Mouse (Mus musculus): ENCODE results near the gene Snx9. TPM values are rescaled to one million over a fixed set of nuclear protein-coding genes. Genes with fewer than 3 reads are reported as not detected.

Gene Snx9
- polyA plus RNA-seq, 1 experiment from 2014 or later, result 6.1 TPM

DNA sequence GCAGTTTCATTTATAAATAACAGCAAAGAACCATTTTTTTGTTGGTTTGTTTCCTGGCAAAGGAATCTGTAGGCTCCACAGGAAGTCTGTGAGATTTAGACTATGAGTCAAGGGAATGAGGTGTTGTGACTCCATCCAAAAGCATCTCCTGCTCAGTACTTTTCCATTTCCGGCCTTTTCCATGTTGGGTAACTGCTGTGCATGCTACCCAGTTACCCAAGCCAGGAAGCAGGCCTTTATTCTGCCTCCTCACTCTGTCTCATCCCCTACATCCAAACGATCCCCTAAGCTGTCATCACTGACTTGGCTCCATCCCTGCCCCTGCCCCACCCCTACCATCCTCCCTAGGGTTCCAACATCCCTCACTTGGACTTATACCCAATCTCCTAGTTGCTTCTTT, 18.6 kb upstream of the Snx9 start:
- no peaks in the 10 kb centered on the region for H3K36me3 ChIP-seq (ENCODE audit: control insufficient read depth, insufficient read depth, low read length)
- ATAC-seq, result no peak

DNA sequence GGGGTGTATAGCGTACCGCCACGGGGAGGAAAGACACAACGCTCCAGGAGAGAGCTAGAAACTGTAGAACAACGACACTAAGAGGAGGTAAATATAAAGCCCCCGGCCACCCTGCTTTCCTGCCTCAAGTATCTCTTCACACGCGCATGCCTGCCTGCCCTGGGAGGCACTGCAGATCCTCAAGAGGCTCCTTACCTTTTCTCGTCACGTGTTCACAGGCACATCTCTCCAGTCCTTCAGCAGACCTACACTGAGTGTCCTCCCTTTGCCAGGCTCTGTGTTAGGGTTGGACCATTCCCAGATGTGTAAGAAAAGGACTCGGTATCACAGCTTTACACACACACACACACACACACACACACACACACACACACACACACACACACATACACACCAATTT, 18.1 kb upstream of the Snx9 start:
- Histone ChIP-seq H3K4me2 (ENCODE audit: low read length) (no peak overlapping the region), H3K9ac (ENCODE audit: low read depth, low read length) (no peak overlapping the region), H3K9me3 (ENCODE audit: control insufficient read depth, low read length) (no peaks in the 10 kb centered on the region), H3K36me3 (ENCODE audit: control insufficient read depth, insufficient read depth, low read length) (no peaks in the 10 kb centered on the region), H3K27ac (ENCODE audit: low read depth, low read length) (no peak overlapping the region), H3K4me3 (ENCODE audit: low read length) (no peak overlapping the region), H3K4me1 (ENCODE audit: control insufficient read depth, insufficient read depth, low read depth, low read length) (peaks cover 5% of the 10 kb centered on the region; the same call in 1 of the 2 replicates), H3K27me3 (replicated peaks; ENCODE audit: control insufficient read depth, insufficient read depth, low read length) (no peaks in the 10 kb centered on the region)
- ATAC-seq, result no peak
- 88% methylated on average over 11 of the region's 11 CpGs for WGBS

More for the DNA sequence above, 18.6 kb upstream of the Snx9 start:
- H3K4me3 ChIP-seq (ENCODE audit: low read length), result no peak overlapping the region
- peaks cover 5% of the 10 kb centered on the region; the same call in 1 of the 2 replicates for H3K4me1 ChIP-seq (ENCODE audit: control insufficient read depth, insufficient read depth, low read depth, low read length)
- no peaks in the 10 kb centered on the region for H3K27me3 ChIP-seq (replicated peaks; ENCODE audit: control insufficient read depth, insufficient read depth, low read length)
- 72% methylated on average over 2 of the region's 2 CpGs for WGBS
- no peak overlapping the region for H3K9ac ChIP-seq (ENCODE audit: low read depth, low read length)
- H3K9me3 ChIP-seq (ENCODE audit: control insufficient read depth, low read length), result no peaks in the 10 kb centered on the region
- H3K27ac ChIP-seq (ENCODE audit: low read depth, low read length), result no peak overlapping the region
- H3K4me2 ChIP-seq (ENCODE audit: low read length), result no peak overlapping the region

DNA sequence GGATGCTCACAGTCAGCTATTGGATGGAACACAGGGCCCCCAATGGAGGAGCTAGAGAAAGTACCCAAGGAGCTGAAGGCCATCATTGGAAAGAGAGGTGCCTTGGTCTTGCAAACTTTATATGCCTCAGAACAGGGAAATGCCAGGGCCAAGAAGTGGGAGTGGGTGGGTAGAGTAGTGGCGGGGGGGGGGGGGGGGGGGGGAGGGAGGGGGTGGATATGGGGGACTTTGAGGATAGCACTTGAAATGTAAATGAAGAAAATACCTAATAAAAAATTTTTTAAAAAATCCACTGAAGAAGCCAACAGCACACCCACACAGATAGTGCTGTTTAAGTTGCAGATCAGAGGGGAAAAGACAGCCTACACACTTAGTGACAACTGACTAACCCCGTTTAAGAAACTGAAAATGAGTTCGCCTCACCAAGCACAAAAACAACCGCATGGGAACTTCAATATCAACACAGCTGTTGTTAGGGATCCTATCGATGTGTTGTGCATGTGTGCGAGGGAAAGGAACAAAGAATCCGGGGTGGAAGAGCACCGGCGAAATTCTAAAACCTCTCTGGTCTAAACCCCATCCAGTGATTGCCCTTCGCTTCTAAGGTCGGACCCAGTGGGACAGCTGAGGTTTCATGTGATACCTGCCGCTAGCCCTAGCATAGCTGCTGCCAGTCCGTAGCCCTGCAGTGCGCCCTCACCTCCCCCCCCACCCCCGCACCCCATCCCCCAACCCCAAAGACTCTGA, 13.1 kb upstream of the Snx9 start:
- 7% methylated on average over 15 of the region's 15 CpGs for WGBS
- Histone ChIP-seq H3K27ac (ENCODE audit: low read depth, low read length) (no peak overlapping the region), H3K4me2 (ENCODE audit: low read length) (peak overlapping the region; percentile 43), H3K36me3 (ENCODE audit: control insufficient read depth, insufficient read depth, low read length) (no peaks in the 10 kb centered on the region), H3K4me1 (ENCODE audit: control insufficient read depth, insufficient read depth, low read depth, low read length) (no peaks in the 10 kb centered on the region; the same call in 1 of the 2 replicates), H3K4me3 (ENCODE audit: low read length) (peak overlapping the region; percentile 6; the same call in 1 of the 2 replicates), H3K27me3 (replicated peaks; ENCODE audit: control insufficient read depth, insufficient read depth, low read length) (no peaks in the 10 kb centered on the region), H3K9me3 (ENCODE audit: control insufficient read depth, low read length) (no peaks in the 10 kb centered on the region), H3K9ac (ENCODE audit: low read depth, low read length) (no peak overlapping the region)
- ATAC-seq, result peak; percentile 52

DNA sequence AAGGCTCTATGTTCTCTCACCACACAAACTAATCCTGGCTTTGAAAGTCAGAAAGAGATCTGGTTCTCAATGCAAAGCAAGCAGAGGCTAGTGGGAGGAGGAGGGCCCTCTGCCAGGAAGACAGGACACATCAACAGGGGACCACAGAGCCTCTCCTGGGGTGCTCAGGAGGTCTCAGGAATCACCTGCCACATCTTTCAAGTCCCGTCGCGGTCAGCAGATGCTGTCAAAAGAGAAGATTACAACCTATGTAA, 12.6 kb upstream of the Snx9 start:
- ATAC-seq, result peak; percentile 50; the same call in 1 of the 2 replicates
- H3K9ac ChIP-seq (ENCODE audit: low read depth, low read length), result no peak overlapping the region
- no peak overlapping the region for H3K27ac ChIP-seq (ENCODE audit: low read depth, low read length)
- H3K4me1 ChIP-seq (ENCODE audit: control insufficient read depth, insufficient read depth, low read depth, low read length), result no peaks in the 10 kb centered on the region; the same call in 1 of the 2 replicates
- peak overlapping the region; percentile 6; the same call in 1 of the 2 replicates for H3K4me3 ChIP-seq (ENCODE audit: low read length)
- WGBS, result 27% methylated on average over 3 of the region's 3 CpGs
- peak overlapping the region; percentile 43 for H3K4me2 ChIP-seq (ENCODE audit: low read length)
- H3K36me3 ChIP-seq (ENCODE audit: control insufficient read depth, insufficient read depth, low read length), result no peaks in the 10 kb centered on the region
- H3K27me3 ChIP-seq (replicated peaks; ENCODE audit: control insufficient read depth, insufficient read depth, low read length), result no peaks in the 10 kb centered on the region
- H3K9me3 ChIP-seq (ENCODE audit: control insufficient read depth, low read length), result no peaks in the 10 kb centered on the region

DNA sequence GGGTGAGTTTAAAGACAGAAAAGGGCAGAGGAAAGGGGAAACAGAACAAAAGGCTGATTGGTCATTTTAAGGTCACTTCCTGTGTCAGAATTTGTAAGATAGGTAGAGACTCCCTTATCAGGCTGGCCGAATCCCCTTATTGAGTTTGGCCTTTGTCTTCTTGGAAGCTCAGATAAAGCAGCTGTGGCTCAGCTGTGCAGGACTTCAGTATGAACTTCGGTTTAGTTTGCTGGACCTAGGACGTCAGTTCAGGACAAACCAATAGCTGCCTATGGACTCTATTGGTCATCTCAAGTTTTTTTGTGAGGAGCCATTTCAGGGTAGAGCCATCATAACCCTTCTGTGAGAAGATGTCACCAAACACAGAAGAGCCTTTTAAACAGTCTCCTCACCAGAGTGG, 12.2 kb upstream of the Snx9 start:
- 52% methylated on average over 3 of the region's 3 CpGs for WGBS
- H3K9ac ChIP-seq (ENCODE audit: low read depth, low read length), result no peak overlapping the region
- H3K4me2 ChIP-seq (ENCODE audit: low read length), result no peak overlapping the region
- H3K27ac ChIP-seq (ENCODE audit: low read depth, low read length), result no peak overlapping the region
- H3K36me3 ChIP-seq (ENCODE audit: control insufficient read depth, insufficient read depth, low read length), result no peaks in the 10 kb centered on the region
- no peaks in the 10 kb centered on the region for H3K9me3 ChIP-seq (ENCODE audit: control insufficient read depth, low read length)
- no peaks in the 10 kb centered on the region; the same call in 1 of the 2 replicates for H3K4me1 ChIP-seq (ENCODE audit: control insufficient read depth, insufficient read depth, low read depth, low read length)
- no peaks in the 10 kb centered on the region for H3K27me3 ChIP-seq (replicated peaks; ENCODE audit: control insufficient read depth, insufficient read depth, low read length)
- H3K4me3 ChIP-seq (ENCODE audit: low read length), result no peak overlapping the region
- ATAC-seq, result no peak

DNA sequence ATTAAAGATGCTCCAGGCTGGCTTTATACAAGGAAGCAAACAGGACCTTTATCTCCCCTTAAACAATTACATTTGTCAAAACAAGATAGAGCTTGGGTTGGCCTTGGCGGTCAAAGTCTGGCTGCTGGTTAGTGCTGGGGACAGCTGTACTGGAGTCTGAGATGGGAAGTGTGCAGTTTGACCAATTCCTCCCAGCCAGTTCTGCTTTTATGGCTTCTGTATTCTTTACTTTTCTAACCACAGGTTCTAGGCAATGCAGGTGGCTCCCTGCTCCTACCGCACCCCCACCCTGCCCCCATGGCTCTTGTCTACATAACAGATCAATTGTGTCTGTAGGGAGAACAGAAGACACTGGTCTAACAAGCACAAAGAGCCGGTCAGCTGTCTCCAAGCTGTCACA, 11.2 kb upstream of the Snx9 start:
- H3K36me3 ChIP-seq (ENCODE audit: control insufficient read depth, insufficient read depth, low read length), result no peaks in the 10 kb centered on the region
- 66% methylated on average over 3 of the region's 3 CpGs for WGBS
- H3K4me3 ChIP-seq (ENCODE audit: low read length), result no peak overlapping the region
- H3K27me3 ChIP-seq (replicated peaks; ENCODE audit: control insufficient read depth, insufficient read depth, low read length), result no peaks in the 10 kb centered on the region
- ATAC-seq, result no peak
- no peak overlapping the region for H3K4me2 ChIP-seq (ENCODE audit: low read length)
- no peak overlapping the region for H3K27ac ChIP-seq (ENCODE audit: low read depth, low read length)
- no peaks in the 10 kb centered on the region for H3K9me3 ChIP-seq (ENCODE audit: control insufficient read depth, low read length)
- H3K9ac ChIP-seq (ENCODE audit: low read depth, low read length), result no peak overlapping the region
- no peaks in the 10 kb centered on the region; the same call in 1 of the 2 replicates for H3K4me1 ChIP-seq (ENCODE audit: control insufficient read depth, insufficient read depth, low read depth, low read length)

DNA sequence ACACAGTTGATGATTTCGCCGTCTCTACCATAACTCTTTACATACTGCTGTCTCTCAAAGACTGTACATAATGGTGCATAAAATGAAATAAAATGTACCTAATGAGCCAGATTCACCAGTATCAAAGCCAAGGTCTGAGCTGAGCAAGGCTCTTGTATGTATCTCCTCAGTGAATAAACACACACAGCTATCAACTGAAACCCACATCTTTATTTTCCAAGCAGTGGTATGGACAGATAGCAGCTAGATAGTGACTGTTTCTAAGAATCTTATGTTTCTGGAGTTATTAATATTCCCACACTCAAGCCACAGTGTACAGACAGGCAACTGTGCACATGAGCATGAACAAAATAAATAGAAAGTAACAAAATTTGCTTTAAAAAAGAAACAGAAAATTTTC, 10.7 kb upstream of the Snx9 start:
- H3K36me3 ChIP-seq (ENCODE audit: control insufficient read depth, insufficient read depth, low read length), result no peaks in the 10 kb centered on the region
- WGBS, result 83% methylated on average over 2 of the region's 2 CpGs
- no peaks in the 10 kb centered on the region for H3K9me3 ChIP-seq (ENCODE audit: control insufficient read depth, low read length)
- H3K27ac ChIP-seq (ENCODE audit: low read depth, low read length), result no peak overlapping the region
- no peak overlapping the region for H3K4me2 ChIP-seq (ENCODE audit: low read length)
- no peaks in the 10 kb centered on the region; the same call in 1 of the 2 replicates for H3K4me1 ChIP-seq (ENCODE audit: control insufficient read depth, insufficient read depth, low read depth, low read length)
- no peak overlapping the region for H3K4me3 ChIP-seq (ENCODE audit: low read length)
- ATAC-seq, result no peak
- H3K9ac ChIP-seq (ENCODE audit: low read depth, low read length), result no peak overlapping the region
- no peaks in the 10 kb centered on the region for H3K27me3 ChIP-seq (replicated peaks; ENCODE audit: control insufficient read depth, insufficient read depth, low read length)

DNA sequence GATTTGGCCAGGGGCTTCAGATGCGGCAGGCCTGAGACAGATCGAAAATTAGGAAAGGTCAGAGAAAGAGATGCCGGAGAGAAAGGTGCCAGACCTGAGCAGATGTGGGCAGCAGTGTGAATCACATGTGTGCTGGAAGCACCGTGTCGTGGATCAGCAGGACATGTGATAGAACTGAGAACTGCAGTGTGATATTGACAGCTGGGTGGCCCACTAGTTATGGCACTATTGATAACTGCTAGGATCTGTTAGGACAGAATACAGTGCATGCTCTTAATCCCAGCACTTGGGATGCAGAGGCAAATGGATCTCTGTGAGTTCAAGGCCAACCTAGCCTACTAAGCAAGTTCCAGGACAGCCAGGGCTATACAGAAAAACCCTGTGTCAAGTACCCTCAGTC, 10.3 kb upstream of the Snx9 start:
- Histone ChIP-seq H3K27ac (ENCODE audit: low read depth, low read length) (no peak overlapping the region), H3K9ac (ENCODE audit: low read depth, low read length) (no peak overlapping the region), H3K4me1 (ENCODE audit: control insufficient read depth, insufficient read depth, low read depth, low read length) (no peaks in the 10 kb centered on the region; the same call in 1 of the 2 replicates), H3K4me3 (ENCODE audit: low read length) (no peak overlapping the region), H3K9me3 (ENCODE audit: control insufficient read depth, low read length) (no peaks in the 10 kb centered on the region), H3K4me2 (ENCODE audit: low read length) (no peak overlapping the region), H3K36me3 (ENCODE audit: control insufficient read depth, insufficient read depth, low read length) (no peaks in the 10 kb centered on the region), H3K27me3 (replicated peaks; ENCODE audit: control insufficient read depth, insufficient read depth, low read length) (no peaks in the 10 kb centered on the region)
- no peak for ATAC-seq
- WGBS, result 91% methylated on average over 5 of the region's 5 CpGs

DNA sequence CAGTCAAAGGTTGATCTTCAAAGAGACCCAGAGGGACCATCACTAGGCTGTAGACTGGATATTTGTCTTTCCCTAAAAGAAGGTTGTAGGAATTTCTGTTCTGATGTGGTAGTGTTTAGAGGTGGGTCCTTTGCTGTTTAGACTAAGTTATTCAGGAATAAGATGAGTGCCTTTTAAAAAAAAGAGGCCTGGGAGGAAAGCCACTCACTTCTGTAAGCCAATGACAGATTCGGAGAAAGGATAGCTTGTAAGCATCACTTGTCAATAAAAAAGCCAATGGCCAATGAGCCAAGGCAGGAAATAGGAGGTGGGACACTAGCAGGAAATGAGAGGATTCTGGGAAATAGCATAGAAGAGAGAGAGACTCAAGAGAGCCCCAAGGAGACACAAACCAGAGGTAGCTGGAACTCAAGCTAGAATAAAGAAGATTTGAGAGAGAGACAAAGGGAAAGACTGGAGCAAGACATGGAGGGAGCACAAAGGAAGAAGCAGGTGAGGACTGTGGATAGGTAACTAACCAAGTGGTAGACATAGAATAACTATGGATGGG, 9.8 kb upstream of the Snx9 start:
- no peaks in the 10 kb centered on the region; the same call in 1 of the 2 replicates for H3K4me1 ChIP-seq (ENCODE audit: control insufficient read depth, insufficient read depth, low read depth, low read length)
- no peak overlapping the region for H3K9ac ChIP-seq (ENCODE audit: low read depth, low read length)
- H3K4me3 ChIP-seq (ENCODE audit: low read length), result no peak overlapping the region
- no peaks in the 10 kb centered on the region for H3K36me3 ChIP-seq (ENCODE audit: control insufficient read depth, insufficient read depth, low read length)
- ATAC-seq, result no peak
- no peaks in the 10 kb centered on the region for H3K9me3 ChIP-seq (ENCODE audit: control insufficient read depth, low read length)
- no peak overlapping the region for H3K4me2 ChIP-seq (ENCODE audit: low read length)
- no peak overlapping the region for H3K27ac ChIP-seq (ENCODE audit: low read depth, low read length)
- no peaks in the 10 kb centered on the region for H3K27me3 ChIP-seq (replicated peaks; ENCODE audit: control insufficient read depth, insufficient read depth, low read length)
- 86% methylated on average over 1 of the region's 1 CpGs for WGBS

All from hindbrain, embryonic 16.5 days (tissue).